Mouse (Mus musculus) spleen, adult 2 months (tissue): ENCODE data around the gene Asic5.

Source experiments
- CTCF ChIP-seq: fragments of 200-500 bp; IDR thresholded peaks from 2 replicates; pipeline ENCODE4 v1.5.1; 2011; ENCODE audit warnings: mild to moderate bottlenecking, inconsistent platforms; ENCODE audit not compliant: insufficient read depth, insufficient read length, insufficient replicate concordance; ENCODE audit errors: extremely low read depth
- POLR2A ChIP-seq: fragments of 200-500 bp; IDR thresholded peaks from 2 replicates; pipeline ENCODE4 v1.6.1; 2011; ENCODE audit warnings: low read depth, low read length, inconsistent platforms

GRCm38 (mm10) chr3:81961336-81961735 lies 20.8 kb upstream of the Asic5 start:
- TF ChIP-seq CTCF (no peak), POLR2A (no peak)
